Mouse (Mus musculus): ENCODE data around the gene Cstb. TPM values are rescaled to one million over a fixed set of nuclear protein-coding genes. Genes with fewer than 3 reads are reported as not detected.

Cstb gene
- polyA plus RNA-seq (2014; fragmentation: Nextera tagmentation; extraction: Ambion mirVana) = 123 and 124 TPM in 2 replicates

DNA sequence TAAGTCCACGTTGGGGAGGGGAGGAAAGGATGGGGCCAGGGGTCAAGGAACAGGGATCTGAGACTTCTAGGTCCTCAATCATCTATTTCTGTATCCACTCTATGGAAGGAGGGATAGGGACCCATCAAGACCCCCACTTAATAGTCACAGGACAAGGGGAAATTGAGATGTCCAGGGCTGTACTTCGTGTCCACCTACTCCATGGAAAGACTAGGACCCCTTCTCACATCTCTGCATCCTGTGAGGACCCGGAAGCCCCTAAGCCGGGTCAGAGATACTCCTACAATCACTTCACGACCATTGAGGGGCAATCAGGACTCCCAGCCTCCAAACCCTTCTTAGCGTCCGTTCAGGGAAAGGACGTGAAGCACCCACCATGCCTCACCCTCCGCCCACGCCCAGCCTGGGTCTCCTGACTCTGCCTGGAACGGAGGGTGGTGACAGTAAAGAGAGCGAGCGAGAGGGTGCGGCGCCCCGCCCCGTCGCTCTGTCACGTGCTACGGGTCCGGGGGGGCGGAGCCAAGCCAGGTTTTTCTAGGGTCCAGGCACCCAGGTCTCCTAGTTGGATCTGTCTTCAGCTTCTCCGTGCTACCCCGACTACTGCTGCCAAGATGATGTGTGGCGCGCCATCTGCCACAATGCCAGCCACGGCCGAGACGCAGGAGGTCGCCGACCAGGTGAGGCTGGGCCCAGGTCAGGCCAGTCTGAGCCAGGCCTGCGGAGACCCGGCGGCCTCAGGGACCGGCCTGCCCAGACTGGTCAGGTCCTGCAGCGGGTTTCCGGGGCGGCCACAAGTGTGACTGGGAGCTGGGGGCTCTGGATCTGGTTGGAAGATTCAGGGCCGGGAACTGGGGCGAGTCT lies at the start of gene Cstb:
Cstb (plus strand) TSS at position 489 of the 861 bp plus-strand sequence.
- H3K27ac ChIP-seq (replicated peaks in 1 of 2; ENCODE audit: control insufficient read depth in 1 of 2, insufficient read depth in 1 of 2, low read depth in 2 of 2, low read length in 2 of 2) = peak within 1 kb of the TSS; percentile 41 to 66; a peak in 3 of 4 replicates
- H3K36me3 ChIP-seq (ENCODE audit: control insufficient read depth, insufficient read depth, low read length) = peaks cover 19% of the 10 kb centered on the region
- H3K9ac ChIP-seq (ENCODE audit: low read length) = peak within 1 kb of the TSS; percentile 78
- peak; percentile 92 for ATAC-seq (ENCODE audit: insufficient number of reproducible peaks, insufficient read depth, low FRiP score, low read depth)
- WGBS = 1% methylated on average over 40 of the region's 40 CpGs
- H3K4me1 ChIP-seq (ENCODE audit: control insufficient read depth in 2 of 2, insufficient read depth in 2 of 2, low read length in 2 of 2) = peaks cover 0 to 14% of the 10 kb centered on the region in 2 experiments; a peak in 2 of 4 replicates
- H3K4me2 ChIP-seq (ENCODE audit: low read length) = peak within 1 kb of the TSS; percentile 70
- no peaks in the 10 kb centered on the region for H3K27me3 ChIP-seq (ENCODE audit: control insufficient read depth, insufficient read depth, low read length)
- H3K9me3 ChIP-seq (ENCODE audit: control insufficient read depth, low read length) = no peaks in the 10 kb centered on the region
- peak within 1 kb of the TSS; percentile 61 to 84 for H3K4me3 ChIP-seq (ENCODE audit: control insufficient read depth in 1 of 2, insufficient read depth in 1 of 2, low read depth in 1 of 2, low read length in 2 of 2)

DNA sequence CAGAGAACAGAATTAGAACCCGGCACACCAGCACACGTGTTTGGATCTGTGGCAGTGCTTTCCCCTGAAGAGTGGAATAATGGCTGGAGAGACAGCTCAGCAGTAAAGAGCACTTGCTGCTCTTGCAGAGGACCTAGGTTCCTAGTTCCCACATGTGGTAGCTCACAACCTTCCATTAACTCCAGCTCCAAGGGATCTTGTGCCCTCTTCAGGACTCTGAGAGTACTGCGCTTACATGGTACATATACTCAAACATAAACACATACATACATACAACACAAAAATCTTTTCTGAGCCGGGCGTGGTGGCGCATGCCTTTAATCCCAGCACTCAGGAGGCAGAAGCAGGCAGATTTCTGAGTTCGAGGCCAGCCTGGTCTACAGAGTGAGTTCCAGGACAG lies 47.0 kb upstream of the Cstb start:
- no peak overlapping the region for H3K27ac ChIP-seq (replicated peaks in 1 of 2; ENCODE audit: control insufficient read depth in 1 of 2, insufficient read depth in 1 of 2, low read depth in 2 of 2, low read length in 2 of 2)
- no peak for ATAC-seq (ENCODE audit: insufficient number of reproducible peaks, insufficient read depth, low FRiP score, low read depth)
- WGBS = 92% methylated on average over 7 of the region's 7 CpGs

DNA sequence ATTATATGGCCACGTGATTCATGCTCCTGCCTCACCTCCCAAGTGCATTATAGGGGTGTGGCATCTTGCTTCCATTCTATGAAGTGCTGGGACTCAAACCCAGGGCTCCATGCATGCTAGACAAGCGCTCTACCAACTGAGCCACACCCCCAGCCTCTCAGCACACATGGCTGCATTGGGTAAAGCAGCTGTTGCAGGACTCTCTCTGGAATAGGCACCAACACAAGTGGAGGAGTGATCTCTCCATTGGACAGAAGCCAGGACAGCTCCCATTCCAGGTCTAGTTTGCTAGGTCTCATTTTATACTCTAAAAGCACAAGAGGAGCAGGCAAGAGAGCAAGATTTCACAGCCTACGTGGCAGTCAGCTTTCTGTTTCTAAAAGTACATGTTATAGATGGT lies 41.9 kb upstream of the Cstb start:
- no peak for ATAC-seq (ENCODE audit: insufficient number of reproducible peaks, insufficient read depth, low FRiP score, low read depth)
- Histone ChIP-seq H3K9ac (ENCODE audit: low read length) (no peak overlapping the region), H3K4me1 (ENCODE audit: control insufficient read depth in 2 of 2, insufficient read depth in 2 of 2, low read length in 2 of 2) (no peaks in the 10 kb centered on the region; a peak in 1 of 4 replicates), H3K36me3 (ENCODE audit: control insufficient read depth, insufficient read depth, low read length) (no peaks in the 10 kb centered on the region), H3K27ac (replicated peaks in 1 of 2; ENCODE audit: control insufficient read depth in 1 of 2, insufficient read depth in 1 of 2, low read depth in 2 of 2, low read length in 2 of 2) (no peak overlapping the region), H3K27me3 (ENCODE audit: control insufficient read depth, insufficient read depth, low read length) (no peaks in the 10 kb centered on the region), H3K4me2 (ENCODE audit: low read length) (no peak overlapping the region), H3K9me3 (ENCODE audit: control insufficient read depth, low read length) (peaks cover 2% of the 10 kb centered on the region; the same call in 1 of the 2 replicates), H3K4me3 (ENCODE audit: control insufficient read depth in 1 of 2, insufficient read depth in 1 of 2, low read depth in 1 of 2, low read length in 2 of 2) (no peak overlapping the region)
- 70% methylated on average over 3 of the region's 3 CpGs for WGBS

More for the DNA sequence above, 47.0 kb upstream of the Cstb start:
- Histone ChIP-seq H3K4me1 (ENCODE audit: control insufficient read depth in 2 of 2, insufficient read depth in 2 of 2, low read length in 2 of 2) (no peaks in the 10 kb centered on the region), H3K4me3 (ENCODE audit: control insufficient read depth in 1 of 2, insufficient read depth in 1 of 2, low read depth in 1 of 2, low read length in 2 of 2) (no peak overlapping the region), H3K36me3 (ENCODE audit: control insufficient read depth, insufficient read depth, low read length) (no peaks in the 10 kb centered on the region), H3K9me3 (ENCODE audit: control insufficient read depth, low read length) (peaks cover 6% of the 10 kb centered on the region; the same call in 1 of the 2 replicates), H3K4me2 (ENCODE audit: low read length) (no peak overlapping the region), H3K9ac (ENCODE audit: low read length) (no peak overlapping the region), H3K27me3 (ENCODE audit: control insufficient read depth, insufficient read depth, low read length) (no peaks in the 10 kb centered on the region)

DNA sequence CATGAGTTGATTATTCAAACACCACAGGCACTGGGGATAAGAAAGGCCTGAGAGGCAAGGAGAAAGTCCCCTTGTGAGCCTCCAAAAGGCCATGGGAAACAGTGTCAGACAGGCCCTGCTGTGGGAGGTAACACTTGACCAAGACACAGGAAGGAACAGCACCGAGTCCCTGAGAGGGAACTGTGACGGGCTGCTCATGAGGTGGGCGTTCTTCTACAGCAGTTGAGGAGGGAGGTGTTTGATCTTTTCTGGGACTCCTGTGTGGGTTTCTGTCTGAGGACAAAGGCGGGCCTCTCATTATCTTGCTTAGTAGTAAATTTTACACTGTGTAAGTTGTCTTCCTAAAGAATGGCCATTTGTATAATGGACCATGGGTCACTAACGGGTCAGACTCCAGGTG lies 39.9 kb upstream of the Cstb start:
- Histone ChIP-seq H3K27ac (replicated peaks in 1 of 2; ENCODE audit: control insufficient read depth in 1 of 2, insufficient read depth in 1 of 2, low read depth in 2 of 2, low read length in 2 of 2) (no peak overlapping the region), H3K4me3 (ENCODE audit: control insufficient read depth in 1 of 2, insufficient read depth in 1 of 2, low read depth in 1 of 2, low read length in 2 of 2) (no peak overlapping the region), H3K4me1 (ENCODE audit: control insufficient read depth in 2 of 2, insufficient read depth in 2 of 2, low read length in 2 of 2) (no peaks in the 10 kb centered on the region; a peak in 1 of 4 replicates), H3K36me3 (ENCODE audit: control insufficient read depth, insufficient read depth, low read length) (no peaks in the 10 kb centered on the region), H3K9me3 (ENCODE audit: control insufficient read depth, low read length) (no peaks in the 10 kb centered on the region), H3K9ac (ENCODE audit: low read length) (no peak overlapping the region), H3K27me3 (ENCODE audit: control insufficient read depth, insufficient read depth, low read length) (peaks cover 11% of the 10 kb centered on the region), H3K4me2 (ENCODE audit: low read length) (no peak overlapping the region)
- WGBS = 55% methylated on average over 5 of the region's 5 CpGs
- no peak for ATAC-seq (ENCODE audit: insufficient number of reproducible peaks, insufficient read depth, low FRiP score, low read depth)

DNA sequence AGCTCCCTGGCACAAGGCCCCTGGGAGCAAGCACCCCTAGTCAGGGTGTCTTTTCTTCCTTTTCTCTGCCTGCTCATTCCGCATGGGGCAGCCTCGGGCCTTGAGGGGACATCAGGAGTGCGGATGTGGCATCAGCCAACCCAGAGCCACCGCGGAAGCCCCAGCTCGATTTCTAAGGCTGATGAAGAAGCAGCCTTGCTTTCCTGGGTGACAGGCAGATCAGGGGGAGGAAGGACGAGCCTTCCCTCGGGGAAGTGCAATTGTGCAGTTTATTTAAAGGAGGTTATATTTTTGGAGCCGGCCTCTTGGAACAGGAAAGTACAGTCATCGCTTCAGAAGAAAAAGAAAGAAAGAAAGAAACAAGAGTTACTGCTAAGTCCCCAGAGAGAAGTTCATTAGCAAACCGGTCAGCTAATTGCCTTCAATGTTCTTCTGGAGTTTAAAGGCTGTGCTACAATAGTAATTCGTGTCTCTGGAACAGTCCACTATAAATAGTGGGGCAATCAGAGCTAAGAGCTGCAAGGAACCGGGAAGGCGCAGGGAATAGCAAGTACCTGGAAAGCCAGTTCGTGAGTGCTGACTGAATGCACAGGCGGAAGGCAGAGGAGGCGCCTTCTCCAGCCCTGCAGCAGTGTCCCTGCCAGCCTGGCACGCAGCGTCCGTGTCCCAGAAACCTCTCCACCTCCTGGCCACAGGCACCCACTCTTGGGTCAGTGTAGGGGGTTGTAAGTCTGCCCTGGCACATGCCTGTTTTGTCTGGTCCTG lies 37.1 kb upstream of the Cstb start:
- H3K27ac ChIP-seq (replicated peaks in 1 of 2; ENCODE audit: control insufficient read depth in 1 of 2, insufficient read depth in 1 of 2, low read depth in 2 of 2, low read length in 2 of 2) = no peak overlapping the region
- no peaks in the 10 kb centered on the region; a peak in 1 of 4 replicates for H3K4me1 ChIP-seq (ENCODE audit: control insufficient read depth in 2 of 2, insufficient read depth in 2 of 2, low read length in 2 of 2)
- H3K9ac ChIP-seq (ENCODE audit: low read length) = 0 out of 2 replicates have a peak overlapping the region, but pooled peaks have one; percentile 23
- no peak overlapping the region for H3K4me3 ChIP-seq (ENCODE audit: control insufficient read depth in 1 of 2, insufficient read depth in 1 of 2, low read depth in 1 of 2, low read length in 2 of 2)
- H3K36me3 ChIP-seq (ENCODE audit: control insufficient read depth, insufficient read depth, low read length) = no peaks in the 10 kb centered on the region
- H3K9me3 ChIP-seq (ENCODE audit: control insufficient read depth, low read length) = no peaks in the 10 kb centered on the region
- no peak for ATAC-seq (ENCODE audit: insufficient number of reproducible peaks, insufficient read depth, low FRiP score, low read depth)
- 56% methylated on average over 20 of the region's 20 CpGs for WGBS
- no peak overlapping the region for H3K4me2 ChIP-seq (ENCODE audit: low read length)
- peaks cover 30% of the 10 kb centered on the region for H3K27me3 ChIP-seq (ENCODE audit: control insufficient read depth, insufficient read depth, low read length)

DNA sequence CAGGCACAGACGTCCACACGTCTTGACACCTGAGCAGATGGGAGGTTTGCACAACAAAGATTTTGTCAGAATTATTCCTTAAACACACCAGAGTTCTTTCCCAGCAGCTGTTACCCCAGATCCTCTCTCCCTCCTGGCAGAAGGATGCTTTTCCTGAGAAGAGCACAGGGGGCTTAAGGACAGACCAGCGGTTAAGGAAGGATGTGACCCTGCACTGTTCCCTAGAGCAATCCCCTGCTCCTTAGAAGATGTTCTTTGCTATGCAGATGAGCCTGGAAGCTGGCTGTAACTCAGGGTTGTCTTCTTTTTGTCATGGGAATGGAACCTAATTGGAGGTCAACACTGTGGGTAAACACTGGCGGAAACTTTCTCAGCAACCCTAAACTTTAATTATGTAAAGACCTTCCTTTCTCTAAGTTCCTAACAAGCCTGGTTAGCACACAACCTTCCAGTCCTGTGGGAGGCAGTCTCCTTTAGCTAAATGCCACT lies 34.4 kb upstream of the Cstb start:
- WGBS = 25% methylated on average over 4 of the region's 4 CpGs
- no peaks in the 10 kb centered on the region for H3K36me3 ChIP-seq (ENCODE audit: control insufficient read depth, insufficient read depth, low read length)
- H3K27me3 ChIP-seq (ENCODE audit: control insufficient read depth, insufficient read depth, low read length) = peaks cover 30% of the 10 kb centered on the region

DNA sequence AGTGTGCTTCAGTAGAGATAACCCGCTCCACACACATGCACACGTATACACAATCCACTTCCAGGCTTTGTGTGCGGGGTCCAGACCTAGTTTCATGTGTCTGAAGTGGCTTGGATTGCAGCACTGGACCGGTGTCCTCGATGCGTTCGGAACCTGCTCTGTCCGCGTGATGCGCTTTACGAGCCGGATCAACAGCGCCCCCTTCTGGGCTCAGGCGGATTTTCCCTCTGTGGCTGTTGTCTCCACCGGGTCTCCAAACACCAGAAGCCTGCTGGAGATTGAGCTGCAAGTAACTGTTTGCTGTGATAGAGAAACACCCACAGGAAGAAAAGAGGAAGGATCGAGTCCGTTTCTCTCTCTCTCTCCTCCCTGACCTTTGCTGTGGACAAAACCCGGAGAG lies 33.4 kb upstream of the Cstb start:
- Histone ChIP-seq H3K9me3 (ENCODE audit: control insufficient read depth, low read length) (no peaks in the 10 kb centered on the region), H3K36me3 (ENCODE audit: control insufficient read depth, insufficient read depth, low read length) (no peaks in the 10 kb centered on the region), H3K27ac (replicated peaks in 1 of 2; ENCODE audit: control insufficient read depth in 1 of 2, insufficient read depth in 1 of 2, low read depth in 2 of 2, low read length in 2 of 2) (no peak overlapping the region), H3K4me2 (ENCODE audit: low read length) (peak overlapping the region; percentile 35; the same call in 1 of the 2 replicates), H3K27me3 (ENCODE audit: control insufficient read depth, insufficient read depth, low read length) (peaks cover 30% of the 10 kb centered on the region), H3K4me3 (ENCODE audit: control insufficient read depth in 1 of 2, insufficient read depth in 1 of 2, low read depth in 1 of 2, low read length in 2 of 2) (no peak overlapping the region), H3K4me1 (ENCODE audit: control insufficient read depth in 2 of 2, insufficient read depth in 2 of 2, low read length in 2 of 2) (peaks cover 0 to 3% of the 10 kb centered on the region in 2 experiments; a peak in 2 of 4 replicates), H3K9ac (ENCODE audit: low read length) (no peak overlapping the region)
- 2% methylated on average over 18 of the region's 18 CpGs for WGBS
- ATAC-seq (ENCODE audit: insufficient number of reproducible peaks, insufficient read depth, low FRiP score, low read depth) = no peak

More for the DNA sequence above, 34.4 kb upstream of the Cstb start:
- no peak for ATAC-seq (ENCODE audit: insufficient number of reproducible peaks, insufficient read depth, low FRiP score, low read depth)
- Histone ChIP-seq H3K9ac (ENCODE audit: low read length) (no peak overlapping the region), H3K9me3 (ENCODE audit: control insufficient read depth, low read length) (no peaks in the 10 kb centered on the region), H3K4me3 (ENCODE audit: control insufficient read depth in 1 of 2, insufficient read depth in 1 of 2, low read depth in 1 of 2, low read length in 2 of 2) (no peak overlapping the region), H3K27ac (replicated peaks in 1 of 2; ENCODE audit: control insufficient read depth in 1 of 2, insufficient read depth in 1 of 2, low read depth in 2 of 2, low read length in 2 of 2) (no peak overlapping the region), H3K4me2 (ENCODE audit: low read length) (no peak overlapping the region), H3K4me1 (ENCODE audit: control insufficient read depth in 2 of 2, insufficient read depth in 2 of 2, low read length in 2 of 2) (no peaks in the 10 kb centered on the region; a peak in 1 of 4 replicates)

Measured in heart, embryonic 14.5 days (tissue).